7 mouse cellular contexts compared by ENCODE assay signal in the genomic region with DNA sequence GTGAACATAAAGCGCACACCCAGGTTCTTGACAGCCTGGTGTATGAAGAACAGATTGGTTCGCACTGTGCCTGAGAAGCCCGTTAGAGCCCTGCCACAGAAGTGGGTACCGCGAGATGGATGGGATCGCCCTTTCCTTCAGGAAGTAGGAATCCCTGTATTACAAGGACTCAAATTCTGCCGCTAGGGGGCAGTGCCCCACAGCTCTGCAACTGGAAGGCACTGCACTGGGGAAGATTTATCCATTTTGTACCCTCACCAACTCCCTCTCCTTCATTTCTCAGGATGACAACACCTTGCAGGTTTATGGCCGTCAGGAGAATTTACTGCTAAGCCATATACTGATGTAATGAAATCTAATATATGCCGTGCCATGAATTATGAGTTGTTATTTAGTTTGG.
DNase-seq lines count a peak whose midpoint lies in the region; ATAC-seq and TF ChIP-seq lines count a peak whose summit lies in the region.

No protein-coding gene starts in this region.

- no peak overlapping the region for H3K9ac ChIP-seq in forebrain, embryonic 15.5 days (replicated peaks)
- no peak overlapping the region for H3K9ac ChIP-seq in midbrain, embryonic 13.5 days (replicated peaks)

- DNase-seq in R1 (ENCODE audit: low read depth, low spot score), result peak; percentile 74
- peak; percentile 42 for DNase-seq in c-Kit-positive CD71-positive TER-119-negative erythroid progenitor cells, embryonic 14.5 days (ENCODE audit: low read depth)
- DNase-seq in hindlimb bud, embryonic 11.5 days (ENCODE audit: extremely low spot score, low read depth, low spot score), result peak; percentile 69
- DNase-seq in left cerebral cortex, adult 2 months (ENCODE audit: extremely low spot score in 1 of 2, low spot score in 2 of 2), result peak; percentile 57 to 71
- DNase-seq in spleen, postnatal 36 days (ENCODE audit: low spot score in 2 of 2), result peak; percentile 2 to 25

- no peaks in the 10 kb centered on the region for H3K4me1 ChIP-seq in forebrain, embryonic 15.5 days
- no peaks in the 10 kb centered on the region for H3K4me1 ChIP-seq in midbrain, embryonic 13.5 days (replicated peaks)

- TF ChIP-seq CTCF in left cerebral cortex, adult 2 months (IDR thresholded peaks at IDR 0.05), result peak; percentile 91

- no peak overlapping the region for H3K27ac ChIP-seq in forebrain, embryonic 15.5 days (replicated peaks)
- no peak overlapping the region for H3K27ac ChIP-seq in left cerebral cortex, adult 2 months
- H3K27ac ChIP-seq in midbrain, embryonic 13.5 days, result no peak overlapping the region

- no peak overlapping the region for H3K4me3 ChIP-seq in forebrain, embryonic 15.5 days
- H3K4me3 ChIP-seq in left cerebral cortex, adult 2 months, result no peak overlapping the region
- H3K4me3 ChIP-seq in midbrain, embryonic 13.5 days (replicated peaks), result no peak overlapping the region

- 35% methylated on average over 9 of the region's 9 CpGs for WGBS in forebrain, embryonic 15.5 days
- WGBS in midbrain, embryonic 13.5 days, result 43% methylated on average over 9 of the region's 9 CpGs

- no peaks in the 10 kb centered on the region for H3K36me3 ChIP-seq in forebrain, embryonic 15.5 days
- no peaks in the 10 kb centered on the region for H3K36me3 ChIP-seq in midbrain, embryonic 13.5 days

- ATAC-seq in forebrain, embryonic 15.5 days (replicated peaks), result peak; percentile 55
- 0 out of 2 replicates have a peak, but pooled peaks have one; percentile 58 for ATAC-seq in midbrain, embryonic 13.5 days

- intact Hi-C loops in left cerebral cortex, adult 2 months (cut with DNase I), result no loop called here

- no peak overlapping the region for H3K4me2 ChIP-seq in forebrain, embryonic 15.5 days (replicated peaks)
- H3K4me2 ChIP-seq in midbrain, embryonic 13.5 days (replicated peaks), result no peak overlapping the region

- H3K27me3 ChIP-seq in forebrain, embryonic 15.5 days, result no peaks in the 10 kb centered on the region
- H3K27me3 ChIP-seq in midbrain, embryonic 13.5 days, result no peaks in the 10 kb centered on the region

- no peaks in the 10 kb centered on the region for H3K9me3 ChIP-seq in forebrain, embryonic 15.5 days
- no peaks in the 10 kb centered on the region for H3K9me3 ChIP-seq in midbrain, embryonic 13.5 days

Comparison
In these comparisons a context has a peak if more than half of its experiments do, and no peak if none do; other contexts are left out.
1. DNase-seq: peak in every context shown above with its lines; median percentile 74 in R1; 69 in hindlimb bud, embryonic 11.5 days; 64 in left cerebral cortex, adult 2 months; 42 in c-Kit-positive CD71-positive TER-119-negative erythroid progenitor cells, embryonic 14.5 days; 14 in spleen, postnatal 36 days.